Mouse (Mus musculus) fat pad, adult 2 months (tissue): ENCODE measurements around the gene Nt5c3b.

Experiments used
- DNase-seq: peaks from one replicate; pipeline ENCODE4 v3.0.0-alpha.2; 2011; ENCODE audit warnings: low read depth, low spot score; ENCODE audit errors: extremely low read depth

Nt5c3b gene

GRCm38 (mm10) chr11:100382682-100383081, 58.9 kb downstream of the Nt5c3b start:
- no peak for DNase-seq

- no peak for DNase-seq
These were observed 62.3 kb downstream of the Nt5c3b start for GRCm38 (mm10) chr11:100379311-100379710.

- DNase-seq = no peak
These were observed 63.2 kb downstream of the Nt5c3b start for GRCm38 (mm10) chr11:100378446-100378845.

GRCm38 (mm10) chr11:100377989-100378388, 63.6 kb downstream of the Nt5c3b start:
- no peak for DNase-seq

- no peak for DNase-seq
These were observed 64.7 kb downstream of the Nt5c3b start for GRCm38 (mm10) chr11:100376746-100377389.

GRCm38 (mm10) chr11:100376005-100376404, 65.6 kb downstream of the Nt5c3b start:
- no peak for DNase-seq

GRCm38 (mm10) chr11:100375127-100375526, 66.5 kb downstream of the Nt5c3b start:
- DNase-seq = no peak
